Mouse (Mus musculus): ENCODE measurements at regions not wholly inside any gene's neighbourhood (a gene's known extent, or its start where the extent isn't known, plus 50 kb on each side); places are given as distances from the start of the nearest gene placed in this dataset.
"Not testable (repeated sequence)": the region's sequence is repeated elsewhere in the genome, so short reads cannot be mapped to it uniquely, and the experiment has no call there.

DNA sequence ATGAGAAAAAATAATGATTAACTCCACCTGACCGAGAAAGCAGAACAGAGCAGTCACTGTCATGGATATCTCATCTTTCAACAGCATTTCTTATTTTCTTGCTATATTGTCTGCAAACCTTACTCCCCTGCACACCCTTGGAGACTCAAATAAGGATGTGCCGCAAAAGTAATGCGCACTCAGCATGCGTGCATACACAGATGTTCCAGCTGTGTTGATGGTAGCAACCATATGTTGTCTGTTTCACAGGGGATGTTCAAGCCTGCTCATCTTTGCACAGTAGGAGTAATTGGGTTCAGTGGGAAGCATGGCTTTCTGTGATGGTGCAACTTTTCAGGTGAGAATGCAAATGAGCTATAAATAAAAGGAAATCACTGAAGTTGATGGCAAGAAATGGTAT is 1182.9 kb upstream of the Manea start:
- Histone ChIP-seq H3K9ac (no peak overlapping the region), H3K4me1 (no peaks in the 10 kb centered on the region), H3K4me2 (replicated peaks) (no peak overlapping the region), H3K27me3 (replicated peaks) (no peaks in the 10 kb centered on the region), H3K4me3 (no peak overlapping the region), H3K27ac (no peak overlapping the region), H3K36me3 (no peaks in the 10 kb centered on the region), H3K9me3 (no peaks in the 10 kb centered on the region)
- 86% methylated on average over 4 of the region's 4 CpGs for WGBS
- ATAC-seq (ENCODE audit: low FRiP score, low read depth) = no peak

DNA sequence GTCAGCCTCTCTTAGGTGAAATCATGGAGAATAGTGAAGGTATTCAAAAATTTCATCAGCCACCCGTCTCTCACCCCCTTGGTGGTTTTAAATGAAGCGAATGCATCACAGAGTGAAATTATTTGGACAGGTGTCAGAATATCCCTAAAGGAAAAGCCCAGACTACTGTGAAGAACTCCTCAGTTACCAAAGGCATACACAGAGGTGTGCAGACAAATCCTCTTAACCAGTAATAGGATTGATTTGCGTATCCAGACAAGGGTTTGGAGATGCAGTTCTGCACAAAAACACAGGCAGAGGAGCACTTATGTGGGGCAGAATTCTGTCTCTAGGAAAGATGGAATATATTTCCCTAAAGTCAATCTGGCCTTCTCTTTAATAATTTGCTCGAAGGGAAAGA is 1173.6 kb upstream of the Manea start:
- no peaks in the 10 kb centered on the region for H3K9me3 ChIP-seq
- no peak for ATAC-seq (ENCODE audit: low FRiP score, low read depth)
- no peaks in the 10 kb centered on the region for H3K27me3 ChIP-seq (replicated peaks)
- no peaks in the 10 kb centered on the region for H3K4me1 ChIP-seq
- H3K36me3 ChIP-seq = no peaks in the 10 kb centered on the region
- H3K27ac ChIP-seq = no peak overlapping the region
- no peak overlapping the region for H3K9ac ChIP-seq
- H3K4me2 ChIP-seq (replicated peaks) = no peak overlapping the region
- 85% methylated on average over 4 of the region's 4 CpGs for WGBS
- no peak overlapping the region for H3K4me3 ChIP-seq

DNA sequence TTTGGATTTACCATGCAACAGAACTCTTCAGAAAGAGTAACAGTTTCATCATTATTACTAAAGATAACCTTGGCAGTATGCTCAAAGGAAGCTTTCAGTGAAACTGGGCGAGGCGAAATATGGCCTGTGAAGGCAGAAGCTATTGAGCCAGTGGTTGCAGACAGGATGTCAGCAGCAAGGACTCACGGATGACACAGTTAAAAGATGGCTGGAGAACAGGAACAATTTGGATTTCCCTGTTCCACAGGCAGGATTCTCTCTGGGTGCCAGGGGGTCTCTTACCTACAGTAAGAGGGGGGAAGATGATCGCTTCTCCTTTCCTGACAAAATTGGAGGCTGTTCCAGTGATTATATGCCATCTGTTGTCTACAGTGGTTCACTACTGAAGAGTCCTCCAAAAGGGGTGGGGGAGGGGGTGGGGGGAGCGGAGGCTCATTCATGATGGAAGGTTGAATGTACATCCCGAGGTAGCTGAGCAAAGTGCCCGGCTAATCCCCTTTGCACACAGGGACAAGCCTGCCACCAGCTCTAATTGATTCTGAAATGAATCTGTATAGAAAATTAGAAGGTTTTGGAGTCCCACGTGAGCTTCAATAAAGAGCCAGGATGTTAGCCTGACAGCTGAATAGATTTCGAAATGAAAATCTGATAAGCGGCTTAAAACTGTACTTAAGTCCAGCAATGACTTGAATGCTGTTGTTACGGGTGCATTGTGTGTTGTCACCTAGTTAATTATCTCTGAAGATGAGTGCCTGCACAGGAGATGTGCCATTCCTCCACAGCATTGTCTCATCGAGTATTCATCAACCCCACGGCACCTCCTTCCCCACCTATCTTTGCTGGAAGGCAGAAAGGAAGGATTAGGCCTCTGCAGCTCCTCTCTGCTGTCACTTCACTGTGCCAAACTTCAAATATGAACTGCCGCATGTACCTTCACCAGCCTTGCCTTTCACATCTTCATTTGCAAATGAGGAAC is 1158.4 kb upstream of the Manea start:
- Histone ChIP-seq H3K4me3 (no peak overlapping the region), H3K36me3 (no peaks in the 10 kb centered on the region), H3K27ac (no peak overlapping the region), H3K9ac (no peak overlapping the region), H3K27me3 (replicated peaks) (no peaks in the 10 kb centered on the region), H3K4me1 (no peaks in the 10 kb centered on the region), H3K9me3 (no peaks in the 10 kb centered on the region), H3K4me2 (replicated peaks) (no peak overlapping the region)
- no peak for ATAC-seq (ENCODE audit: low FRiP score, low read depth)
- 75% methylated on average over 14 of the region's 14 CpGs for WGBS

DNA sequence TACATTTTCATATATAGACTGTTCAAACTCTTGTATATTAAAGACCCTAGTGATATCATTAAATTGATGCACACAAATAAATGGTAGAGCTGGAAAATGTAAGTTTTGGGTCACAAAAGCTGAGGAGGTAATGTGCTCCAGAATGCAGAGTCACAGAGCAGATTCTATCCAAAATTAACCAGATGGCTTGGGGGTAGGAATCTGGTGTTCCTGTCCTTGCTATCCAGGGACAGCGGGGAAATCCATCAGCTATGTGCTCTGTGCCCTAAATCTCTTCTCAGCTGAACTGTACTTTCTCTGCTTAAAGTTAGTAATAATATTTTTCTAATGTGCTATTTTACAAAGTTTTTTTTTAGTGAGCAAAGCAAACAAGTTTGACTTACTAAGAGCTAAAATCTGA is 1151.2 kb upstream of the Manea start:
- WGBS = 81% methylated on average over 1 of the region's 1 CpGs
- H3K9me3 ChIP-seq = no peaks in the 10 kb centered on the region
- no peaks in the 10 kb centered on the region for H3K27me3 ChIP-seq (replicated peaks)
- no peak overlapping the region for H3K4me3 ChIP-seq
- H3K4me2 ChIP-seq (replicated peaks) = no peak overlapping the region
- H3K27ac ChIP-seq = no peak overlapping the region
- no peak for ATAC-seq (ENCODE audit: low FRiP score, low read depth)
- H3K4me1 ChIP-seq = no peaks in the 10 kb centered on the region
- no peaks in the 10 kb centered on the region for H3K36me3 ChIP-seq
- no peak overlapping the region for H3K9ac ChIP-seq

DNA sequence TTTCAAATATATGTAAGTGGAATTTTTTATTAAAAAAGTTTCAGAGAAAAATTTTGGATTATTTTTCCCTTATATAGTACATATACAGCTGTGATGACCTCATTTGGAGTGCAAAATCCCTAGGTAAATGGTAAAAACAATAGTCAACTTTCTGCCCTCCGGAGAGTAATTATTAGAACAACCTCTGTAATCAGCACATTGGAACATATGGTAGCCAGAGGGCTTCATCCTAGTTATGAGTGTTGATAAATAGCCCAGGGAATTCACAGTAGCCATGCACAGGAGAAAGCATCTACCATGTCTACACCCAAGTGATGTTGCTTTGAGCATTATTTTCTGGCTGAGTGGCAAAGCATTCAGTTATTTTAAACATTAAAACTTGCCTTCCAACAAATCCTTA is 1150.6 kb upstream of the Manea start:
- ATAC-seq (ENCODE audit: low FRiP score, low read depth) = no peak
- no peaks in the 10 kb centered on the region for H3K27me3 ChIP-seq (replicated peaks)
- no peak overlapping the region for H3K4me3 ChIP-seq
- no peak overlapping the region for H3K27ac ChIP-seq
- no peaks in the 10 kb centered on the region for H3K36me3 ChIP-seq
- no peak overlapping the region for H3K9ac ChIP-seq
- WGBS = 77% methylated on average over 1 of the region's 1 CpGs
- no peak overlapping the region for H3K4me2 ChIP-seq (replicated peaks)
- no peaks in the 10 kb centered on the region for H3K9me3 ChIP-seq
- H3K4me1 ChIP-seq = no peaks in the 10 kb centered on the region

DNA sequence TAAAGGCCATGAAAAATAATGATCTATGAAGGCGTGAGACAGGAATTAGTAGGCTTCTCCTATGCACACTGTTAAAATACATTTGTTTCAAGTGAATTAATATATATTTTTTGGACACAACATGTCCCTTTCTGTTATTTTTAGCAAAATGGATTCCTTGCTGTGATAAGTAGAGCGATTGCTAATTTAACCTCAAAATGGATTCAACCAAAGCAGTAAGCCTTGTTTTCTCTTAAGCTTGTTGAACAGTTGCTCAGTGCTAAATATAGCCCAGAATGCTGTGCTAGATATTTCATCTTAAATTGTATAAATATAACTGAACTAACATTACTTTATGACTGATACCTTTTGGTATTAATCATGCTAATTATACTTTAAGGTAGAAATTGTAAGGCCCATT is 1144.6 kb upstream of the Manea start:
- H3K27ac ChIP-seq = no peak overlapping the region
- no peak overlapping the region for H3K4me3 ChIP-seq
- no peak for ATAC-seq (ENCODE audit: low FRiP score, low read depth)
- no peaks in the 10 kb centered on the region for H3K4me1 ChIP-seq
- H3K9me3 ChIP-seq = no peaks in the 10 kb centered on the region
- no peaks in the 10 kb centered on the region for H3K27me3 ChIP-seq (replicated peaks)
- H3K36me3 ChIP-seq = no peaks in the 10 kb centered on the region
- WGBS = 89% methylated on average over 2 of the region's 2 CpGs
- no peak overlapping the region for H3K9ac ChIP-seq
- no peak overlapping the region for H3K4me2 ChIP-seq (replicated peaks)

DNA sequence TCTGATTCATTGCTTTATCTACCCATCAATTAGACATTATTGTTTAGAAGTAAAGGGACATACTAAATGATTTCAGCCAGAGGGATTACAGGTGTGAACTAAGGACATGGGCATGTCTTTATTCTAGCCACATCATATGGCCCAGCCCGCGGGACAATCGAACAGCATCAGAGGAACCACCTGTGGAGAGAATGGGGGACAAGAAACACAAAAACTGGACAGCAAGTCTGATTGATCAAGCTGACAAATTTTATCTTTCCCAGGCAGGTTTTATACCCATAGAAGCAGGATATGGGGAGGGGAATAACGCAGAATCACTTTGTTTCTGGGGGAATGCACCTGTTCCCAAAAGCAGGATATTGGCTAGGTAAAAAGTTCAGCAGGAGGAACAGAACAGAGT is 1103.2 kb upstream of the Manea start:
- ATAC-seq (ENCODE audit: low FRiP score, low read depth) = no peak
- WGBS = 96% methylated on average over 4 of the region's 4 CpGs
- H3K9ac ChIP-seq = no peak overlapping the region

DNA sequence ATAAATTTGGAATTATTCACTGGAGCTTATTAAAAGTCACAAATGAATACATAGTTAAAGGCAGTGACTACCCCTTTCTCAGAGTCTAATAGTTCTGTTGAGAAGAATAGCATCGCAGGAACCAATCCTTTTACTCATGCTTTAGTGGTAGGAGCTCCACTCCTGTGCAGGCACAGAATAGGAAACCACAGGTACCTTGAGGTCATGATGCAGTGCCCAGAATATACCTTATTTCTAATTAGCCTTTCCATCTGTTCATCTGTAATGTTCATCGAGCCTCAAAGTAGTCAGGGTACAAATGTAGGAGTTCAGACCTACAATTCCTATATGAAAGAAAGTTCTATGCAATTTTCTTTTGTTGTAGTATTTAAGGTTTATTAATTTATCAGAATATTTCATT is 1099.6 kb upstream of the Manea start:
- Histone ChIP-seq H3K36me3 (no peaks in the 10 kb centered on the region), H3K9ac (no peak overlapping the region), H3K4me3 (no peak overlapping the region), H3K27ac (no peak overlapping the region), H3K27me3 (replicated peaks) (no peaks in the 10 kb centered on the region), H3K4me1 (no peaks in the 10 kb centered on the region), H3K9me3 (no peaks in the 10 kb centered on the region), H3K4me2 (replicated peaks) (no peak overlapping the region)
- 94% methylated on average over 2 of the region's 2 CpGs for WGBS
- no peak for ATAC-seq (ENCODE audit: low FRiP score, low read depth)

More for the DNA sequence above, 1103.2 kb upstream of the Manea start:
- H3K4me2 ChIP-seq (replicated peaks) = no peak overlapping the region
- H3K4me1 ChIP-seq = no peaks in the 10 kb centered on the region
- H3K27me3 ChIP-seq (replicated peaks) = no peaks in the 10 kb centered on the region
- no peaks in the 10 kb centered on the region for H3K9me3 ChIP-seq
- no peak overlapping the region for H3K27ac ChIP-seq
- no peak overlapping the region for H3K4me3 ChIP-seq
- no peaks in the 10 kb centered on the region for H3K36me3 ChIP-seq

DNA sequence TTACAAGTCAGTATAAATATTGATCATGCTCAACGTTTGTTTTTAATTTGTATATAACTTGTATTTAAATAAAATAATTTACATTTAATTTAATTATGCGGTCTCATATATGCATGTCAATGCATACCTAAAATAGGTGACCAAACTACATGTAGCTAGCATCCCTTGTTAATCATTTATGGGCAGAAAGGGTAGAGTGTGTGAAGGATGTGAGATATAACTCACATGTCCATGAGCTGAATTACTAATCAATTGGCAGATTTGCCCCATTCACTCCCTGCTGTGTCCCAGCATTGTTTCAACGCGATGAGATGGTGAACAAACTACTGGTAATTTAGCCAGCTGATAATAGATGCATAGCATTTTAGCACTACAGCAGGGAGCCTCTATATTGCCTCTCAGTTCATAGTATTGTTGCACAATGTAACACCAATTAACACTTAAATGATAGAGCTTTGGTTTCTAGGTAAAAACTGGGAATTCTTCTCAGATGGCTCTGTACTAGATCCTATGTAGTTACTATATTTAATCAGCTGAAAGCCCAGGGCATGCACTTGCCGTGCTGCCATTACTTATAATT is 1082.6 kb upstream of the Manea start:
- no peaks in the 10 kb centered on the region for H3K9me3 ChIP-seq
- H3K27ac ChIP-seq = no peak overlapping the region
- H3K36me3 ChIP-seq = no peaks in the 10 kb centered on the region
- no peak overlapping the region for H3K4me2 ChIP-seq (replicated peaks)
- peak; percentile 56 for ATAC-seq (ENCODE audit: low FRiP score, low read depth)
- H3K4me3 ChIP-seq = no peak overlapping the region
- H3K9ac ChIP-seq = no peak overlapping the region
- no peaks in the 10 kb centered on the region for H3K27me3 ChIP-seq (replicated peaks)
- no peaks in the 10 kb centered on the region for H3K4me1 ChIP-seq
- WGBS = 58% methylated on average over 5 of the region's 5 CpGs

DNA sequence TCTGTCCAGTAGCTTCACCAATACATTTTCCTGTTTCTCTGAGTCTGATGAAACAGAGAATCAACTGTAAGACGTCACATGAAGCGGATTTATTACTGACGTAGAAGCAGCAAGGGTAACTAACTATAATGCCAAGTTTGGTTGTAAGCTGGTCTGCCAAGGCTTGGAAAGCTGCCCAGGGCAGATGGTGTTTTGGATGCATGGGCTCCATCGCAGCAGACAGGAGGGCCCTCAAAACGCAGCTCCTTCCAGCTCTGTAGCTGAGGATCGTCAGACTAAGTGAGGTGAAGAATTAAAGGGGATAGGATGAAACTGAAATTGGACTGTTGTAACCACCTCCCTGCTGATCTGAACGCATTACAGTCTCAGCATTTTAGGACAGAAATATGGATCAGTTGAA is 1079.2 kb upstream of the Manea start:
- H3K27ac ChIP-seq = no peak overlapping the region
- H3K9ac ChIP-seq = no peak overlapping the region
- H3K4me3 ChIP-seq = no peak overlapping the region
- no peaks in the 10 kb centered on the region for H3K27me3 ChIP-seq (replicated peaks)
- ATAC-seq (ENCODE audit: low FRiP score, low read depth) = no peak
- WGBS = 87% methylated on average over 7 of the region's 7 CpGs
- no peaks in the 10 kb centered on the region for H3K4me1 ChIP-seq
- H3K9me3 ChIP-seq = no peaks in the 10 kb centered on the region
- no peak overlapping the region for H3K4me2 ChIP-seq (replicated peaks)
- H3K36me3 ChIP-seq = no peaks in the 10 kb centered on the region

DNA sequence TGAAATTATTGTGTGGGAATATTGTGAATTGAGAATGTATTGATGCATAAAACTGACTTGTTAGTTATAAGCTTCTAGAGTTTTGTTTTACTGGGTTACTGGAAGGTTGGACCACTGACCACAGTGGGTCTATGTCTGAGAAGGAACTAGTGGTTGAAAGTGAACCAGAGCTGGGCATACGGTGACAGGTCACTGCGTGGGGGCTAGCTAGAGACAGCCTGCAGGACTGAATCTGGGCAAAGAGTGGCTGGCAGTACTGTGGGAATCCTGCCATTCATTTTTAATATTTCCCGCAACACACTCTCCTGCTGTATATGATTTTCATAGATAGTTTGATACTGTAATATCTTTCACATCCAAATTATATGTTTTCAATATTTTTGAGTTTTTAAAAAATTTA is 1077.2 kb upstream of the Manea start:
- Histone ChIP-seq H3K9me3 (no peaks in the 10 kb centered on the region), H3K4me1 (no peaks in the 10 kb centered on the region), H3K27ac (no peak overlapping the region), H3K4me2 (replicated peaks) (no peak overlapping the region), H3K27me3 (replicated peaks) (no peaks in the 10 kb centered on the region), H3K9ac (no peak overlapping the region), H3K36me3 (no peaks in the 10 kb centered on the region), H3K4me3 (no peak overlapping the region)
- WGBS = 97% methylated on average over 3 of the region's 3 CpGs
- no peak for ATAC-seq (ENCODE audit: low FRiP score, low read depth)

DNA sequence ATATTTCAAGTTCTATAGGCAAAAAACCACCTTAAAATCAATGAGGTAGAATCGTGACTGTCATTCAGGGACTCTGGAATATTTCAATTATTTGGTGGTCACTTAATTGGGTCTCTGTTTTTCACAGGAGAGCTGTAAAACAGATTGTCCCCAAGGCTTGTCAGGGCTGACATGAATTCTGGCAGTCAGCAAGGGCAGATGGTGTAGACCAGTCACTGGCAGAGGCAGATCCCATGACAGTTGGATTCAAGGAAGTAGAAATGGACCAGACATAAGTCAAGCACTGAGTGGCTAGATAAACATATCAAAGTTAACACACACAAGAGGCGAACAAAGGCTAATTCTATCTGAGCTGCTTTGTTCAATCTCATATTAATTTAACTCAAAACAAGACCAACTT is 1071.8 kb upstream of the Manea start:
- Histone ChIP-seq H3K27me3 (replicated peaks) (no peaks in the 10 kb centered on the region), H3K9me3 (no peaks in the 10 kb centered on the region), H3K27ac (no peak overlapping the region), H3K4me1 (no peaks in the 10 kb centered on the region), H3K4me2 (replicated peaks) (no peak overlapping the region), H3K36me3 (no peaks in the 10 kb centered on the region), H3K4me3 (no peak overlapping the region), H3K9ac (no peak overlapping the region)
- ATAC-seq (ENCODE audit: low FRiP score, low read depth) = no peak
- 78% methylated on average over 2 of the region's 2 CpGs for WGBS

DNA sequence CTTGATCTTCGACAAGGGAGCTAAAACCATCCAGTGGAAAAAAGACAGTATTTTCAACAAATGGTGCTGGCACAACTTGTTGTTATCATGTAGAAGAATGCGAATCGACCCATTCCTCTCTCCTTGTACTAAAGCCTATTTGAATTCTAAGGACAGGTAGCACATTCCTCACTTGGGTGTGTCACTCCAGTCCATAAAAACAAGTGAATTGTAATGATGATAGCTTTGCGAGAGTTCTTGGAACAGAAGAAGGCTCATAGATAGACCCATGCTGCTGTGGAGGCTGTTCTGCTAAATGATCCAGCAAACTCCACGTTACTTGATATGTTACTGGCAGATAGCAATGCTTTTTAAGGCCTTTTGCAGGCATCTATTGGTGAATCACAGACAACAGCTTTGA is 1038.2 kb upstream of the Manea start:
- not testable (repeated sequence) for ATAC-seq (ENCODE audit: low FRiP score, low read depth); H3K27me3 ChIP-seq (replicated peaks); H3K4me2 ChIP-seq (replicated peaks); H3K4me3 ChIP-seq; H3K9ac ChIP-seq; H3K4me1 ChIP-seq; H3K9me3 ChIP-seq; H3K27ac ChIP-seq; H3K36me3 ChIP-seq
- WGBS = 87% methylated on average over 5 of the region's 5 CpGs

Measured in neural tube, embryonic 12.5 days (tissue).